Mouse (Mus musculus): ENCODE measurements at regions not wholly inside any gene's neighbourhood (a gene's known extent, or its start where the extent isn't known, plus 50 kb on each side); places are given as distances from the start of the nearest gene placed in this dataset.

DNA sequence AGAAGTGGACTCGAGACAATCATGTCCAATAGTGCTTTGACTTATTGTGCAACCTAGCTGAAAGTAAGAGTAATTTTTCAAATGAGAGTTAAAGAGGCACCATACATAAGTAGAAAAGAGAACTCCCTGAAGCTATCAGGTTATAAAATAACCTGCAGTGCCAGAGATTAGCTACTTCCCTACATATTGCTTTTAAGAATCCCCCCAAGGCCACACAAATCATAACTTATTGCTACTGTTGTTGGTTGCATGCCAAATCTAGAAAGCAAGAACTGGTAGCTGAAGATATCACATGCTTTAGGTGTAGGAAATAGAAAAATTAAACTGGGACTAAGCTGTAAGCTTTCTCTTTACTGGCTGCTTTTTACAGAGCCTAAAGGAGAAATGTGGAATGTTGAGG, 554.3 kb downstream of the Serpinb8 start:
- H3K36me3 ChIP-seq, result no peaks in the 10 kb centered on the region
- no peak overlapping the region for H3K9ac ChIP-seq
- 75% methylated on average over 1 of the region's 1 CpGs for WGBS
- H3K9me3 ChIP-seq, result no peaks in the 10 kb centered on the region
- ATAC-seq (ENCODE audit: insufficient number of reproducible peaks, insufficient read depth, low FRiP score, low TSS enrichment), result no peak
- no peaks in the 10 kb centered on the region for H3K27me3 ChIP-seq
- H3K4me1 ChIP-seq, result no peaks in the 10 kb centered on the region
- H3K27ac ChIP-seq, result no peak overlapping the region
- no peak overlapping the region for H3K4me2 ChIP-seq (replicated peaks)
- no peak overlapping the region for H3K4me3 ChIP-seq

GRCm38 (mm10) chr1:108181350-108182167, 591.8 kb downstream of the Serpinb8 start:
- no peak overlapping the region for H3K4me3 ChIP-seq
- no peak overlapping the region for H3K27ac ChIP-seq
- H3K9ac ChIP-seq, result no peak overlapping the region
- ATAC-seq (ENCODE audit: insufficient number of reproducible peaks, insufficient read depth, low FRiP score, low TSS enrichment), result no peak
- H3K4me1 ChIP-seq, result no peaks in the 10 kb centered on the region
- no peak overlapping the region for H3K4me2 ChIP-seq (replicated peaks)
- 47% methylated on average over 3 of the region's 3 CpGs for WGBS
- no peaks in the 10 kb centered on the region for H3K27me3 ChIP-seq
- no peaks in the 10 kb centered on the region for H3K36me3 ChIP-seq
- no peaks in the 10 kb centered on the region for H3K9me3 ChIP-seq

GRCm38 (mm10) chr1:108182168-108182539, 592.3 kb downstream of the Serpinb8 start:
- Histone ChIP-seq H3K4me2 (replicated peaks) (no peak overlapping the region), H3K9ac (no peak overlapping the region), H3K36me3 (no peaks in the 10 kb centered on the region), H3K4me1 (no peaks in the 10 kb centered on the region), H3K27me3 (no peaks in the 10 kb centered on the region), H3K27ac (no peak overlapping the region), H3K4me3 (no peak overlapping the region), H3K9me3 (no peaks in the 10 kb centered on the region)
- no peak for ATAC-seq (ENCODE audit: insufficient number of reproducible peaks, insufficient read depth, low FRiP score, low TSS enrichment)
- WGBS, result 58% methylated on average over 4 of the region's 4 CpGs

GRCm38 (mm10) chr1:108224047-108224446, 634.2 kb downstream of the Serpinb8 start:
- H3K27ac ChIP-seq, result no peak overlapping the region
- H3K4me3 ChIP-seq, result no peak overlapping the region
- no peak overlapping the region for H3K4me2 ChIP-seq (replicated peaks)
- no peaks in the 10 kb centered on the region for H3K27me3 ChIP-seq
- no peaks in the 10 kb centered on the region for H3K4me1 ChIP-seq
- no peaks in the 10 kb centered on the region for H3K36me3 ChIP-seq
- no peak overlapping the region for H3K9ac ChIP-seq
- WGBS, result 80% methylated on average over 1 of the region's 1 CpGs
- no peaks in the 10 kb centered on the region for H3K9me3 ChIP-seq
- ATAC-seq (ENCODE audit: insufficient number of reproducible peaks, insufficient read depth, low FRiP score, low TSS enrichment), result no peak

- Histone ChIP-seq H3K27ac (no peak overlapping the region), H3K4me1 (no peaks in the 10 kb centered on the region), H3K27me3 (no peaks in the 10 kb centered on the region), H3K9ac (no peak overlapping the region), H3K4me2 (replicated peaks) (no peak overlapping the region), H3K9me3 (no peaks in the 10 kb centered on the region), H3K36me3 (no peaks in the 10 kb centered on the region), H3K4me3 (no peak overlapping the region)
- ATAC-seq (ENCODE audit: insufficient number of reproducible peaks, insufficient read depth, low FRiP score, low TSS enrichment), result no peak
Measured at GRCm38 (mm10) chr1:108240152-108240551, 650.3 kb downstream of the Serpinb8 start.

GRCm38 (mm10) chr1:108255147-108255546, 665.3 kb downstream of the Serpinb8 start:
- no peaks in the 10 kb centered on the region for H3K9me3 ChIP-seq
- no peaks in the 10 kb centered on the region for H3K27me3 ChIP-seq
- ATAC-seq (ENCODE audit: insufficient number of reproducible peaks, insufficient read depth, low FRiP score, low TSS enrichment), result no peak
- H3K4me1 ChIP-seq, result no peaks in the 10 kb centered on the region
- WGBS, result 87% methylated on average over 3 of the region's 3 CpGs
- H3K36me3 ChIP-seq, result no peaks in the 10 kb centered on the region
- no peak overlapping the region for H3K9ac ChIP-seq
- no peak overlapping the region for H3K4me2 ChIP-seq (replicated peaks)
- H3K27ac ChIP-seq, result no peak overlapping the region
- no peak overlapping the region for H3K4me3 ChIP-seq

DNA sequence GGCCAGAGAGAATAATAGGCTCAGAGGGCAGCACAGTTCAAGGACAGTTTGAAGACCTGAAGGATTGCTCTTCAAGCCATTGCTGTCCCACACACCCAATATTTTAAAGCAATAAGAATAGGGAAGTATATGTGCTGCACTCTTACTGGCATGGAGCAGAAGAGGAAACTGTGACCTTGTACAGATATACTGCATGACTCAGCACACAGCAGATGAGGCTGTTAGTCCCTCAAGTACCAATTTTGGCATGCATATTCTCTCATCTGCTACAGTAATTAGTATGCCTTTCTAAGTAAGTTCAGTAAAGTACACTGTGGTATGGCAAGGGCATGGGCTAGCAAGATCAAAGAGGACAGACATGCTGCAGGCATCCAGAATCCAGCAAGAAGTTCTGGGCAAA, 669.5 kb downstream of the Serpinb8 start:
- Histone ChIP-seq H3K9ac (no peak overlapping the region), H3K27me3 (no peaks in the 10 kb centered on the region), H3K9me3 (no peaks in the 10 kb centered on the region), H3K4me2 (replicated peaks) (no peak overlapping the region), H3K4me3 (no peak overlapping the region), H3K27ac (no peak overlapping the region), H3K36me3 (no peaks in the 10 kb centered on the region), H3K4me1 (no peaks in the 10 kb centered on the region)
- no peak for ATAC-seq (ENCODE audit: insufficient number of reproducible peaks, insufficient read depth, low FRiP score, low TSS enrichment)

- Histone ChIP-seq H3K27ac (no peak overlapping the region), H3K4me3 (no peak overlapping the region), H3K36me3 (no peaks in the 10 kb centered on the region), H3K9ac (no peak overlapping the region), H3K4me2 (replicated peaks) (no peak overlapping the region), H3K4me1 (no peaks in the 10 kb centered on the region), H3K9me3 (no peaks in the 10 kb centered on the region), H3K27me3 (no peaks in the 10 kb centered on the region)
- 59% methylated on average over 5 of the region's 5 CpGs for WGBS
- ATAC-seq (ENCODE audit: insufficient number of reproducible peaks, insufficient read depth, low FRiP score, low TSS enrichment), result no peak
Measured at GRCm38 (mm10) chr1:108282099-108282498, 692.3 kb downstream of the Serpinb8 start.

DNA sequence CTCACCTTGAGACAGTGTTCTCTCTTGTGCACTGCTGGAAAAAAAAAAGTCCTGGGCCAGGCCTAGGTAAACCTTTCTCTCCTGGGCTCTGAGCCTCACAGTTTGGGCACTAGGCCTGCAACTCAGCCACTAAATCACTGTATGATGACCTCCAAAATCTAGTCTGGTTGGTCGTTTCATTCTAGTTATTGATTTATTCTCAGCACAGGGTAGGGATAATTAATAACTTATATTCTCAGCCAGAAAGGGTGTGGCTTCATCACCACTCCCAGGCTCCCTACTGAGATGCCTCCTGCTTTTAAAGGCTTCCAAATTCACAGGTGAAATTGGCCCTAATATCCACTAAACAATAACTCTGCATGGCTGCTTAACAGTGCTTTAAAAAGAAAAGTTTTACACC, 696.8 kb downstream of the Serpinb8 start:
- Histone ChIP-seq H3K36me3 (no peaks in the 10 kb centered on the region), H3K27me3 (no peaks in the 10 kb centered on the region), H3K27ac (no peak overlapping the region), H3K4me3 (no peak overlapping the region), H3K4me2 (replicated peaks) (no peak overlapping the region), H3K9ac (no peak overlapping the region), H3K4me1 (no peaks in the 10 kb centered on the region), H3K9me3 (no peaks in the 10 kb centered on the region)
- WGBS, result 64% methylated on average over 1 of the region's 1 CpGs
- ATAC-seq (ENCODE audit: insufficient number of reproducible peaks, insufficient read depth, low FRiP score, low TSS enrichment), result no peak
